Mouse (Mus musculus): ENCODE measurements at regions not wholly inside any gene's neighbourhood (a gene's known extent, or its start where the extent isn't known, plus 50 kb on each side); places are given as distances from the start of the nearest gene placed in this dataset.

GRCm38 (mm10) chr8:103902516-103902915 lies 198.9 kb upstream of the Cdh5 start:
- DNase-seq, result no peak

GRCm38 (mm10) chr8:103903635-103904034 lies 197.8 kb upstream of the Cdh5 start:
- no peak for DNase-seq

GRCm38 (mm10) chr8:103907662-103908061 lies 193.8 kb upstream of the Cdh5 start:
- DNase-seq, result no peak

GRCm38 (mm10) chr8:103911287-103912015 lies 190.0 kb upstream of the Cdh5 start:
- DNase-seq, result no peak

- no peak for DNase-seq
These were observed 188.2 kb upstream of the Cdh5 start for GRCm38 (mm10) chr8:103912983-103913926.

GRCm38 (mm10) chr8:103913927-103914640 lies 187.3 kb upstream of the Cdh5 start:
- no peak for DNase-seq

- no peak for DNase-seq
These were observed 182.1 kb upstream of the Cdh5 start for GRCm38 (mm10) chr8:103919324-103919723.

- DNase-seq, result no peak
These were observed 179.8 kb upstream of the Cdh5 start for GRCm38 (mm10) chr8:103921621-103922020.

GRCm38 (mm10) chr8:103922746-103923145 lies 178.7 kb upstream of the Cdh5 start:
- no peak for DNase-seq

GRCm38 (mm10) chr8:103932681-103933080 lies 168.7 kb upstream of the Cdh5 start:
- no peak for DNase-seq

GRCm38 (mm10) chr8:103936491-103936890 lies 164.9 kb upstream of the Cdh5 start:
- DNase-seq, result no peak

- DNase-seq, result no peak
These were observed 162.9 kb upstream of the Cdh5 start for GRCm38 (mm10) chr8:103938283-103939230.

GRCm38 (mm10) chr8:103940958-103941532 lies 160.4 kb upstream of the Cdh5 start:
- no peak for DNase-seq

GRCm38 (mm10) chr8:103948474-103948873 lies 153.0 kb upstream of the Cdh5 start:
- no peak for DNase-seq

GRCm38 (mm10) chr8:103950460-103950859 lies 151.0 kb upstream of the Cdh5 start:
- DNase-seq, result no peak

- no peak for DNase-seq
These were observed 147.8 kb upstream of the Cdh5 start for GRCm38 (mm10) chr8:103953586-103953985.

- DNase-seq, result no peak
These were observed 145.7 kb upstream of the Cdh5 start for GRCm38 (mm10) chr8:103955568-103956260.

GRCm38 (mm10) chr8:103964293-103964918 lies 137.0 kb upstream of the Cdh5 start:
- no peak for DNase-seq

- DNase-seq, result no peak
These were observed 131.5 kb upstream of the Cdh5 start for GRCm38 (mm10) chr8:103969929-103970328.

GRCm38 (mm10) chr8:103970511-103970910 lies 130.9 kb upstream of the Cdh5 start:
- no peak for DNase-seq

- no peak for DNase-seq
These were observed 130.5 kb upstream of the Cdh5 start for GRCm38 (mm10) chr8:103970966-103971365.

All from spleen, adult 18-20 months (tissue).